Mouse (Mus musculus) heart, postnatal 25 days (tissue): Measurements from ENCODE around the gene Senp7. TPM values are rescaled to one million over a fixed set of nuclear protein-coding genes. Genes with fewer than 3 reads are reported as not detected.
"Not testable (repeated sequence)": the region's sequence is repeated elsewhere in the genome, so short reads cannot be mapped to it uniquely, and the experiment has no call there.

ENCODE experiments used
- DNase-seq: peaks from one replicate; pipeline ENCODE4 v3.0.0; 2022; ENCODE audit warnings: low spot score
- intact Hi-C: fragments of 180-260 bp; cut with DNase I; formaldehyde crosslinking; loops from one replicate; pipeline ENCODE4 v1.15.1; 2025
- total RNA-seq, 2 experiments: library from RNA; stranded (reverse); gene quantifications; 2 replicates each; pipeline ENCODE4 v1.2.3; 2021

Senp7 gene
- total RNA-seq, 2 experiments from 2014 or later = 15.8 to 18.0 TPM

GRCm38 (mm10) chr16:56064334-56064990 is 16.3 kb downstream of the Senp7 start:
- intact Hi-C loops = no loop called here

GRCm38 (mm10) chr16:56066113-56066512 is 18.0 kb downstream of the Senp7 start:
- DNase-seq = no peak
- intact Hi-C loops = loop anchor here (5.0 kb wide), 1 partner anchor 66 kb away; no protein-coding TSS in a partner anchor

More at GRCm38 (mm10) chr16:56064334-56064990, 16.3 kb downstream of the Senp7 start:
- DNase-seq = peak; percentile 12

DNA sequence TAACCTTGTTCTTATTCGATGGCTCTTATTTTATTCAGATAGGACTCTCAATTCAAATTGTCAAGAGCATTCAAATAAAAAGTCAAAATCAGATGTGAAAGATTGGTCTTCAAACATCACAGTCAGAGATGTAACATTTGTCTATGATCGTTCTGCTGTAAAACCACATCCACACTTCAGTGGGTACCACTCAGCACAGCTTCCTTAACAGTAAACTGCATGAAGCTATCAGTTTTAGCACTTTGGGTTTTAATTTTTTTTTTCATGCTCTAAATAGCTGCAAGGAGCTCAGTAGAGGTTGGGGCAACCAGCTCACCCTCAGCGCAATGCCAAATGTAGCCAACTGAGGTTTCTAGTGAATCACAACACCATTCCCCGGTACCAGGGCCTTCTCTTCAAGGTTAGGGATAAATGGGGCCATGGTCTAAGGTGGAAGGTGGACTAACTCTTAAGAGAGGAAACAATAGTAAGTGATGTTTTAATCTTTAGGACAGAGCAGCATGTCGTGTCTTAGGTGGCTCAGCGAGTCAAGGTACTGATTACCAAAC is 20.5 kb downstream of the Senp7 start:
- no peak for DNase-seq
- intact Hi-C loops = loop anchor here (5.0 kb wide), 1 partner anchor 64 kb away; no protein-coding TSS in a partner anchor

DNA sequence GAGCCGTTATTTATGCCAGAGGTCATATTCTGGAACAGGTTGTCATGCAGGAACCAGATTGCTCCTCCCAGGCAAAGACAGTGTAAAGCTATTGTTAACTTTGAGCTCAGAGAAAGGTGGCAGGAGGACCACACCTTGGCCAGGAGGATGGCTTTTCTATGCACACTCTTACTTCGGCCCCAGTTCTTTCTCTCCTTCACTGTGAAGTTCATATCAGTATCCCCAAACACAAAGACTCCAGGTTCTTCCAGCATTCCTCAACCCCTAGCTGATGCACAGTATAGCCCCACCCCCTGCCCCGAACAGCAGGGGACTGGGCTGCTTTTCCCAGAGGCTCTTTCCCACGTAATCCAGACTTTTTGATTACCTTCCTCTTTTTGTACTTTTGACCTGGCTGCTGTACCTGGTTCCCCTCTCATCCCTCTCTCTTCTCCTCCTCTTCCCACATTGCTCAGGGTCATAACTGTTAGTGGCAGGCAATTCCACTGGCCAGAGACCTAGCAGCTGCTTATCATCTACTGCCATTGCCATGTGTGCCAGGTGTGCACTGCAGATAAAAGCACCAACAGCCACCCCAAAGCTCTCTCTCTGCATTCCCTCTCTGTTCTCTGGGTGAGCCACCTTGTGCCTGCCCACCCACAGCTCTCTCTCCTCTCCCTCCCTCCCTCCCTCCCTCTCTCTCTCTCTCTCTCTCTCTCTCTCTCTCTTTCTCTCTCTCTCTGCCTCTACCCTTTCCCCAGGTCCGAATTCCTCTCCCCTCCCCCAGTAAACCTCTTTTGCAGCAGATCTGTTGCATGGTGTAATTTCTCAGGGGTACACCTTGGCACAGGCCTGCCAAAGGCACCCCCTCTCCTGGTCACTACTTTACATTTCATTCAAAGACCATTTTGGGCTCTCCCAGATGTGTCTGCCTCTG is 23.4 kb downstream of the Senp7 start:
- intact Hi-C loops = loop anchor here (5.0 kb wide), 1 partner anchor 39 kb away; no protein-coding TSS in a partner anchor
- no peak for DNase-seq

DNA sequence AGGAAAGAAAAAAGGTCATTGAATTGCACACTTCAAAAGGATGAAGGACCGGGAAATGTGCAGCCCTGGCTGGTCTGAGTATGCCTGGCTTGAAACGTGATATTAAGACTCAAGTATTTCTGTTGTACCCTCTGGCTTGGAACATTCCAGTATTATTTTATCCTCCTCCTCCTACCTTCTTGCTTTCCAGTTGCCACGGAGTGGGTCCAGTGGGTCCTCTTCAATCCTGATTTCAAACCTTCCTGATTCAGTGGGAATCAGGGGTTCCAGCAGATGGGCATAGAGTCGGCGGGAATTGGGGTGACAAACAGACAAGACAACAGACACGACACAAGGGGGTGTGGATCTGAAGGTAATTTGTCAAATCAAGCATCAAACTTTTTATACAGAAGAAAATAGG is 24.4 kb downstream of the Senp7 start:
- intact Hi-C loops = loop anchor here (5.0 kb wide), 1 partner anchor 40 kb away; no protein-coding TSS in a partner anchor
- no peak for DNase-seq

DNA sequence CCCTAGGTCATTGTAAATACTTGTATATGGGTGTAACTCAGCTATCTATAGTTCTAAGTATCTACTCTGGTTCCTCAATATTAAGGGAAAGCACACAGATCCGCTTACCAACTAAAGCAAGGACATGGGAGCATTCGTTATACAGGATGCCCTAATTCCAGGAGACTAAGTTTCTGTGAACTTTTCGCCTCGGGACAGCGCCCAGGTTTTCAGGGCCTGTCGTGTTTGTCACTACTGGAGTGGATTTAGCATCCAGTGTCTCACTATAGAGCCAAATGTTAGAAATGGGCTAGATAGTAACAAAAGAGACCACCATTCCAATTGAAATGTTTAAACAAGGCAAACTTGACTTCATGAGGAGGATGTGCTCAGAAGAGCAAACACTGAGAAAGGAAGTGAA is 25.0 kb downstream of the Senp7 start:
- DNase-seq = not testable (repeated sequence)
- intact Hi-C loops = loop anchor here (5.0 kb wide), 1 partner anchor 41 kb away; no protein-coding TSS in a partner anchor

DNA sequence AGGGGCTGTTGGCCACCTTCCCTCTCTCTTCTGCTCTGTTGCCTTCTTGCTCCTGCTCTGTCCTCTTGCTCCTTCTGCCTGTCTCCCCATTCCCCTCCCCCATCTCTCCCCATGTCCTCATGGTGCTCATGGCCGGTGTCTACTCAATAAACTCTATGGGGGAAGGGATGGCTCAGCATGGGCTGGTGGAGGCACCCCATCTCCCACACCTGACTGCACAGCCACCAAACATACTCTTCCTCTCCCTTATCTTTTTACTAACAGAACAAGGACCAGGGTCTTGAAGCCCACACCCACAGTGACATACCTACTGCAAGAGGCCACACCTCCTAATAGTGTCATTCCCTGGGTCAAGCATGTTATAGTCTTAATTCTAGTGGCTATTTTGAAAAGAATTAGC is 26.0 kb downstream of the Senp7 start:
- intact Hi-C loops = loop anchor here (5.0 kb wide), 1 partner anchor 42 kb away; no protein-coding TSS in a partner anchor
- no peak for DNase-seq

DNA sequence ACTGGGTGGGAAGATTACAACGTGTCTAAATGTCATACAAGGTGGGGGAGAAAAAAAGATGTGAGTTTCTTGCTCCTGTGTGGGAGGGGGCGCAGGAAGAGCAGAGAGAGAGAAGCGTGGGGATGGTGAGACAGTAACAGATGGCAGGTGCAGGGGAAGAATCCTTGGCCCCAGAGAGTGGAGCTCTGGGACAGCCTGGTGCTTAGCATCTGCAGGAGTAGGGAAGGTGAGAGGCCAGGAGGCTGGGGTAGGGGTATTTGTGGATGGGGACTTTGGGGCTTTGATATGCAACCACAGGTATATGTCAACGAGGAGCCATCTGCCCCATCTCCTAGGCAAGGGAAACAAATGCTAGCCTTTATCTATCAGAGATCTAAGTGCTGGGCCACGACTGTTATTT is 26.4 kb downstream of the Senp7 start:
- intact Hi-C loops = loop anchor here (5.0 kb wide), 1 partner anchor 42 kb away; no protein-coding TSS in a partner anchor
- DNase-seq = no peak

DNA sequence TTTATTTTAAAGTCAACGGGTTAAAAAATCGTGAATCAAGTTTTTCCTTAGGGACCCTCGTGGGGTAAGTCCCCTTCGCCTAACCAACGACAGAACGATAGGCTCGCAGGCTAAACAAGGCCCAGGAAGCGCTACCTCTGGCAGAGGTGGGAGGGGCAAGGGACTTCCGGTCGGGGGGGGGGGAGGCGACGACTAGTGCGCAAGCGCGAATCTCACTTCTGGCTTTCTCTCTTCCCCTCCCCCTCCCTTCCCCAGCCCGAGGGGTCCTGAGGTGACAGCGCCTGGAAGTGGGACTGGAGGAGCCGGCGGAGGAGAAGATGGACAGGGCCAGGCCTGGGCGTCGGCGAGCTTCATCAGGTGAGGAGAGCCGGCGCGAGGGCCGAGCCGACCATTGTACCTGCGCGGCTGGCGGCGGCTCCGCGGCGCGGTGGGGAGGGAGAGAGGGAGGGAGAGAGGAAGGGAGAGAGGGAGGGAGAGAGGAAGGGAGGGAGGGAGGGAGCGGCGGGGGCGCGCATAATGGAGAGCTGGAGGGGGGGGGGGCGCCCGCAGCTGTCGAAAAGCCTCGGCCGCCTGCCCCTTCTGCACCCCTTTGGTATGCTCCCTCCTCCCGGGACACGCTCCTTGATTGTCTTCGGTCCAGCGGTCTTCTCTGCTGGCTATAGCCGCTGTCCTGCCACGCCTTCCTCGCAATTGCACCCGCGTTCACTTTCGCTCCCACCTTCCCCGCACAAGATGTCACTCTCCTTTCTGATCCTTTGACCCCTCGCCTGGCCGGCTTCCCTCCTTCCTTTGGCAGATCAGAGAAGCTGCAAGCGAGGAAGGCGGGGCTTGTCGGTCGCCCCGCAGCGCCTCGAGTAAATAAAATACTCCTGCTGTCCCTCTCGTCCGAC is 27.3 kb downstream of the Senp7 start:
- DNase-seq = peak; percentile 64
- intact Hi-C loops = loop anchor here (5.0 kb wide), 2 partner anchors 42 to 108 kb away; partner anchors contain the start of gene Rpl24

- DNase-seq = no peak
- intact Hi-C loops = loop anchor here (5.0 kb wide), 2 partner anchors 41 to 109 kb away; partner anchors contain the start of gene Rpl24
Measured at GRCm38 (mm10) chr16:56076121-56076869, 28.2 kb downstream of the Senp7 start.

DNA sequence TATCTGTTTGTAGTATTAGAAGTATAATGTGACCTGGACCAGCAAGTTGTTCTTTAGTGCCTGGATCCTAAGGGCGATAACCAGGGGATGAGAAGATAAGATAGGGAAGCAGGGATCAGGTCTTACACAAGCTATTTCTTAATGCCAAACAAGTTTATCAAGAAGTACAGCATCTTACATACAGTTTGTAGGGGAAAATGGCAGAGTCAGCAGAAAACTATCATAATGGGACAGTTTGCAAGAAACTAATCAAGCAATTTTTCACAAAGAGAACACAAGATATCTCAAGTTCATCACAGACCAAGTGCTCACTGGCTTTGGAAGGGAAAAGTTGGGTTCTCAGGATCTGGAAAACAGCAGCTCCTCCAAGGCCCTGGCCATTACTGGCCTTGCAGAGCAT is 31.3 kb downstream of the Senp7 start:
- intact Hi-C loops = loop anchor here (5.0 kb wide), 2 partner anchors 38 to 112 kb away; partner anchors contain the start of gene Rpl24
- DNase-seq = no peak

DNA sequence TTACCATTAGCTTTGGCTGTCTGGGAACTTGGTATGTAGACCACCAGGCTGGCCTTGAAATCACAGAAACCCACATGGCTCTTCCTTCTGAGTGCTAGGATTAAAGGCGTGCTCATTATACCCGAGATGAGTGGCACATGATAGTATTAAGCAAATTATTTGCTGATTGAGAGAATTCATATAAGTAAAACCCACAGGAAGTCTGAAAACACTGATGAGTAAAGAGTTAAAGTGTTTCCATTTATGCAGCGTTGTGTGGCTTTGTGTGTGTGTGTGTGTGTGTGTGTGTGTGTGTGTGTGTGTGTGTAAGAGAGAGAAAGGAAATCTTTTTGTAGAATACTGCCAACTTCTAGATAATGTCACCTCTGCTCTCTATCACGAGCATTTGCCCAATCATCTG is 33.6 kb downstream of the Senp7 start:
- no peak for DNase-seq
- intact Hi-C loops = no loop called here

DNA sequence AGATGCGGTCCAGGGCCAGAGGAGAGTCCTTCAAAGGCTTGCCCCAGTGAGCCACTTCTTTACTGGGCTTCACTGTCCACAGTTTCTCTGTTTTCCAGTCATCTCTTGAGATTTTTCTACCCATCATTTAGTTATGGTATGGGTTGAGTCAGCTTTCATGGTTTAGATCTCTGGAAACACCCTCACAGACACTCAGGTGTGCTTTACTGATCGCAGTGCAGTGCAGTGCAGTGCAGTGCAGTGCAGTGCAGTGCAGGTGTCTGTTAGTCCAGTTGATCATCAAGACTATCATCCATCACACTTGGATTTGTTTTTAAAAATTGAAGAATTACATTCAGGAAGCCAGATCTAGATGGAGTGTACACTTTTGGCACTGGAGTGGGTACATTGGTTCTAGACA is 38.2 kb downstream of the Senp7 start:
- intact Hi-C loops = no loop called here
- DNase-seq = no peak

GRCm38 (mm10) chr16:56090385-56090784 is 42.2 kb downstream of the Senp7 start:
- intact Hi-C loops = no loop called here
- DNase-seq = no peak

DNA sequence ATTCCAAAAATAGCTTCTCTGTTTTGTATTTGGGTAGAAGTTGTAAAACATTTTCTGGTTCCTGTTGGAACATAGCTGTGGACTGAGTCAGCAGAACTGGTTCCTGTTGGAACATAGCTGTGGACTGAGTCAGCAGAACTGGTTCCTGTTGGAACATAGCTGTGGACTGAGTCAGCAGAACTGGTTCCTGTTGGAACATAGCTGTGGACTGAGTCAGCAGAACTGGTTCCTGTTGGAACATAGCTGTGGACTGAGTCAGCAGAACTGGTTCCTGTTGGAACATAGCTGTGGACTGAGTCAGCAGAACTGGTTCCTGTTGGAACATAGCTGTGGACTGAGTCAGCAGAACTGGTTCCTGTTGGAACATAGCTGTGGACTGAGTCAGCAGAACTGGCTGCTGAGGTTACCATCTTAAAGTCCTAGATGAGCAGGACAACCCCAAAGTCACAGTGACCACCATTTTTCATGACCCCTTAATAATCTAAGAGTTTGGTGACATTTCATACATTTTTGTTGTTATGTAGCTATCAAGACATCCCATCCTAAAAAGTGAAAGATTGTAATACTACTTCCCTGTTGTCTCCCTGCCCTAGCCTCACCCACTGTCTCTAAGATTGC is 48.4 kb downstream of the Senp7 start:
- DNase-seq, intact Hi-C loops: not testable (repeated sequence)

DNA sequence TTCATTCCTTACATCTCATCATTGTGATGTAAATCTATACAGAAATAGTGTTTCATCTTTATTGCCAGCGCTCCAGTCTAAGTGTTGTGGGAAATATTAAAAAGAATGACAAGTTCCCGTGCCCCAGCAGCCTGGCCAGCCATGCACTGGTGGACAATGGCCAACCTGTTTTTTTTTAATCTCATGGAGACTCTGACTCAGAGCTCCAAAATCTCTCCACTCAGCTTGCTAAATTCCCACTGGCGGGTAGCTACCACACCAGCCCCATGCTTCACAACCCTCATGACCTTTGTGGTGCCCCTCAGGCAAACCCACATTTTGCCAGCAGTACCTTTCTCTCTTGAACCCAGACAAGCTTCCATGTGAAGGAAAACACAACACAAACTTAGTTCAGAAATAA is 67.6 kb downstream of the Senp7 start:
- DNase-seq = no peak
- intact Hi-C loops = loop anchor here (5.0 kb wide), 1 partner anchor 38 kb away; no protein-coding TSS in a partner anchor

DNA sequence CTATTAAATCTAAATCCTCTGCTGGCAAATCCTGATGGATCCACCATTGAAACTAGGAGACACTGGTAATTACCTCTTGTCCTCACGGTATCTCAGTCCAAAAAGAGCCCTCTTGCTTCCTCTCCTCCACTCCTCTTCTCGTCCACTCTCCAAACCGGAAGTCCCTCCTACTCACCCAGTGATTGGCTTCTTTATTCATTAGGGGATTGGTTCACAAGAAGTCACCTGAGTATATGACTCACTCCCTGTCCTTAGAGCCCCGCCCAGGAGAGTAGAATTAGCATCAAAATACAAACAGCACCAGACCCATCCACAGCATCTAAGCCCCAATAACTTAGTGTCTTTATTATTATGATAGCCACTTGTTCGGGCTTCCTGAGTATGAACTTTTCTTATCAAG is 68.0 kb downstream of the Senp7 start:
- DNase-seq = no peak
- intact Hi-C loops = loop anchor here (5.0 kb wide), 1 partner anchor 39 kb away; no protein-coding TSS in a partner anchor
